Mouse (Mus musculus) cerebellum, postnatal 4 days (tissue): ENCODE data around the gene Mafg.

ENCODE experiments used
- DNase-seq, 2 experiments: peaks; one replicate each; pipeline ENCODE4 v3.0.0; 2022; ENCODE audit warnings: low spot score in 2 of 2, mixed read lengths in 1 of 2

Gene Mafg

DNA sequence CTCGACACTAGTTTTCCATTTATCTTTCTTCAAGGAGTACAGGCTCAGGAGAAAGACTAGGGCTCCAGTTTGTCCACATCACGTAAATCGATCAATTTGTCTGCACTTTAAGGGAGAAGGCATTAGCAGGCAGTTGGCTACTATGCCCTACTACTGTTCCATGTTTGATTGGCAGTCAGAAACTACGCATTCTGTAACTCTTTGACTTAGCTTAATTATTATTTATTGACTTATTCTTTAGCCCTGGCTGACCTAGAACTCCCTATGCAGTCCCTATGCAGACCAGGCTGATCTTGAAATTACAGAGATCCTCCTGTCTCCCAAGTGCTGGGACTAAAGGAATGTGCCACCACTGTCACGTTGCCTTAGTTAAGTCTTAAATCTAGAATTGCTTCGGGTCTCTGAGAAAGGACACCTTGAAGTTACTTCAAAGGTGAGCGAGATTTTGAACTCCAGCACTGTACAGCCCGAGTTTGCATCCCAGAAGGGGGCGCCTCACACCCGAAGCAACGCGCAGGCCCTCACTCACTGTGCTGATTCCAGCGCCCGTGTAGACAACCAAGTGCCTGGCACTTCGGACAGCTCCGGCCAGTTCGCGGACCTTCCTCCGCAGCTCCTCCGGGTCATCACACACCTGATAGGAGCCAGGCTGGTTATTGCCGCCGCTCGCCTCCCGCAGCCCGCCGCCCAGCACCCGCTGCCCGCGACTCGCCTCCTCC is 9.3 kb downstream of the Mafg start:
- DNase-seq: peak in 1 of 2 experiments; percentile 61

DNA sequence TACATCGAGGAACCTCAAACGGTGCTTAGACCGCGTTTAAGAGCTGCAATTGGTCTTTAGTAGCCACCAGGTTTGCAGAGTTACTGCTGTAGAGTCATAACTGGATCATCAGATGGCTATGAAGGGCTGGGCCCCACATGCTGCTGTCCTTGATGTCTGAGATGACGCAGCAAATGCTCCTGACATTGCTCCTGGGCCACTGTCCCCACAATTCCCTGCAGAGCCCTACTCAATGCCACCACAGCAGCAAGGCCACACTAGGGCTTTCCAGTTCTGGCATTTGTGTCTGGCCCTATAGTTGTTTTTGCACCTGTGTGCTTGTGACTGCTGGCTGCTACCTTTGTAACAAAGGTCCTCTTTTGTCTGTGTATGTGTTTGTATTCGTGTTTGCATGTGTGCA is 10.6 kb downstream of the Mafg start:
- DNase-seq: no peak

DNA sequence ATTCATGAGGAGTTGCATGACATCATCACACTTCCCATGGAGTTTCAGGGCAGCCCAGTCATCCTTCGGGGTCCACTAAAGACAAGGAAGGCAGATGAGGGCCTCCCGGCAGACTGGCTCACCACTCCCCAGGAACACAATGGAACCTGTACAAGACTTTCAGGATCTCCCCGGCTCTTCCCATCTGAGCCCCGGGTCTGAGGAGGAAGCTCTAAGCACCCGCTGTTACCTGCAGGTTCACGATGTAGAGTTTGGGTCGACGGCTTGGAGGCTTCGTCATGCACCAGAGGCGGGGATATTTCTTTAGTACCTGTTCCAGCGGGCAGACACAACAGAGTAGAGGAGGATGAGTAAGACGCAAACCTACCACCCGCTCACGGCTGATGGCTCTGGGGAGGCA is 13.2 kb downstream of the Mafg start:
- no peak for DNase-seq

DNA sequence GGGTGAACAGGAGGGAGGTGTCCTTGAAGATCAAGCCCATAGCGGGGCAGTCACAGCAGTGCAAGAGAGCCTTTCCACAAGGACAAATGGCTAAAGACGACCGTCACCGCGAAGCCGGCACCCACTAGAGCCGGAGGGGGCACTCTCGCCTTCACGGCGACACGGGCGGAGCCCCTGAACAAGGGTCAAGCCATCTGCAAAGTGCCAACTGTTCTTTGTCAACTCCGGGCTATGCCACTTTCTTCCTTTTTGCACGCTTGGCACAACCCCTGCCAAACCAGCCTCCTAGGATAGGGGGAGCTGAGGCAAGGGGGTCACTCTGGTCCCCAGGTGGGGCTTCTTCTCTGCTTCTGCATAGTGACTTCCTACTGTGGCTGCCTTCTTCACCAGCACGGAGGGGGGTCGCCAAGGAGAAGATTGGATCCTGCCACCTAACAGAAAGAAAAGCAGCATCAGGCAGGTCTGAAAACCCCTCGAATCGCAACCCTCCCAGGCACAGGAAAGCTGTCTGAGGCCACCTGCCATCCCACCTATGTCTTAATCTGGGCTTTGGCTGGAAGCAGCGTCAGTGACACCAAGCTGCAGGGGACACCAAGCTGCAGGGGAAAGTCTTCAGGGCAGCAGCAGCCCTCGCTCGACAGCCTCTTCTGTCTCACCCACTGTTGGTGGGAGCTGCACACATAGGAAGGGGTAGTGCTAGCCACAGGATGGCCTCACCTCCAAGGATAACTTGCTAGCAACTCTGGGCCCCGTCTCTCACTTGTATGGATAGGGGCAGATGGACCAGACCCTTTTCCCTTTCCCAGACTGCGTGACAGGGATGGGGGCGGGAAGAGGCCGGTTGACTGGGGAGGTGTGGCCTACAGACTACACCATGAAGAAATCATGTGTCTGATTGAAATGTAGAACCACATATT is 14.5 kb downstream of the Mafg start:
- no peak for DNase-seq

DNA sequence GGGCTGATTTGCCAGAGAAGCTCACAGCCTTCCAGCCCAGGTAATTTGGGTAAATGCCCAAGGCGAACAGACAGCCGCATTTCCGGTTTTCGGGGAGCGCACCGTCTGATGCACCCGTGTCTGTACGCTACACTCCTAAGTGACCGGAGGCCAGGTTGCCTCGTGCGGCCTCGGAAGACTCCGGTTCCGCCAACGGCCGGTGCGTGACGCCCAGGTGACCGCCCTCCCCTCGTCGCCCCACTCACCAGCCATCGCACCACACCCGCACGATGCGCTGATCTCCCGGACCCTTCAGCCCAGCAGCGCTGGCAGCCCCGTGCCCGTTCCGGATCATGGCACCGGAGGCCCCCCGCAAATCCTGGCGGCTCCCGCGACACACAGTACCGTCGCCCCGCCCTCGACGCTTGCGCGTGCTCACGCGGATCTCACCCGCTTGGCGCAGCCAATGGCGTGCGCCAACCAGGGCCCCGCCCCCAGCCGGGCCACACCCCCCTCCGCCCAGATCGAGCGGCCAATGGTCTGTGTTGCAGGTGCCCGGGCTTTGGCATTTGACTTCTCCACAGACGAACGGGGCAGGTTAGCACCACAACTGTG is 15.8 kb downstream of the Mafg start, which contains the start of gene Pcyt2:
Pcyt2 (minus strand) TSS at position 418 of the 594 bp plus-strand sequence.
- DNase-seq: peak; percentile 83 to 91

DNA sequence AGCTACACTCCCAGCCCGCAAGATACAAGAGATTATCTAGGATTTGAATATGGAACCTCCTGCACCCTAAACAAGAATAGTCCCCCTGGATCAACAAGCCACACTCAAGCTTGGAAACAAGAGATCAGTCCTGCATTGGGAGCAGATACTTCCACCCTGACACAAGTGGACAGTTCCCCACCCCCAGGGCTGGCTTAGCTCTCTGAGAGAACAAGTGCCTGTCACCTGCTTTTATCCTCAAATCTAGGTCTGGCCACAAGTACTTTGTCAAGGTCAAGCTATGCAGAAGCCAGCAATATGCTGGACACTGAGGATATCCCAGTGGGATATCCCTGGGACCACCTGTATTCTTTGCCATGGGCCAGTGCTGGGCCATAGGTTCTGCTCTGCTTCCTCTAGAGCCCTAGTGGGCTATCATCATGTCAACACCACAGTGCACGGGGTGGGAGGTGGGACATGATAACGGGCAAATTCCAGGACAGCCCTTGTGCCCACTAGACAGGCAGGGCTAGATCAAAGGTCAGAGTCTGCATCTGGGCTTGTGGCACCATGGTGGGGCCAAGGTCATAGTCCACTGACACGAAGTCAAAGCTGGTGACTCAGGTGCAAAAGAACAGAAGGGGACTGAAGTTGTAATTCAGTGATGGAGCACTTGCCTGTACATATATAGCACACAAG is 16.6 kb downstream of the Mafg start:
- DNase-seq: no peak

DNA sequence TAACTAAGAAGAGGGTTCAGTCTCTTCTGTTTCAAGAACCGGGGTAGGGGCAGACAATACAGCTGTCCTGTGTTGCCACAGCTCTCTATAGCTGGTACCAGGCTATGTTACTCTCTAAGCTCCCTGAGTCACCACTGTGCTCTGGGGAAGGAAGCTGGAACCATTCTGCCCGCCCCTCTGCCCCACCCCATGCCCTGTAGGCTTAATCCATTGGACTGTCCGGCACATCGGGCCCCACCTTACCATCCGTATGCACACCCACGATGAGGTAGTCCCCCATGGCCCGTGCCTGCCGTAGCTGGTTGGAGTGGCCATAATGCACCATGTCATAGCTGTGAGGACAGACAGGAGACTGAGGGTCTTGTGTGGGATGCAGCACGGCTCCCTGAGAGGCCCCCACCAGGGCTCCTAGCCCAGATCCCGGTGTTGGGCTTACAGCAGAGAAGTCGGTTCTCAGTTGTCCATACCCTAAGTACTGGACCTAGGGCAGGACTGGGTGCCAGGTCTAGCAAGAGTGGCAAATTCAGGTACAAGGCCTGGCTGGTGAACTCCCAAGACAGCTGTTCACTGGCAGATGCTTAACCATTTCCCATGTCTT is 17.7 kb downstream of the Mafg start:
- no peak for DNase-seq

DNA sequence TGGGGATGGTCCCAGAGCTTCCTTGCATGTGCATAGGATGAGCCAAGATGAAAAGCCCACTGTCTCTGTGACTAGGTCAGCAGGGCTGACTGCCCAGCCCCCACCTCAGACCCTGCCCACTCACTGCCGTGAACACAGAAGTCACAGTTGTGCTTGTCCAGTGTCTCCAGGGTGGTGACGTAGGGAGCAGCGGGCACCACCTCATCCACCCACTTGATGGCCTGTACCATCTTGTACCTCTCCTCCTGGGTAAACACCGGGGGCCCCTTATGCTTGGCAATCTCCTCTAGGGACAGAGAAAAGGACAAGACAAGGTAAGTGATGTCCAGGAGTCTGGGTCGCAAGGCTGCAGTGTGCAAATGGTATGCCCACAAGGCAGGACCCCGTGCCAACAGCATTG is 18.2 kb downstream of the Mafg start:
- no peak for DNase-seq

DNA sequence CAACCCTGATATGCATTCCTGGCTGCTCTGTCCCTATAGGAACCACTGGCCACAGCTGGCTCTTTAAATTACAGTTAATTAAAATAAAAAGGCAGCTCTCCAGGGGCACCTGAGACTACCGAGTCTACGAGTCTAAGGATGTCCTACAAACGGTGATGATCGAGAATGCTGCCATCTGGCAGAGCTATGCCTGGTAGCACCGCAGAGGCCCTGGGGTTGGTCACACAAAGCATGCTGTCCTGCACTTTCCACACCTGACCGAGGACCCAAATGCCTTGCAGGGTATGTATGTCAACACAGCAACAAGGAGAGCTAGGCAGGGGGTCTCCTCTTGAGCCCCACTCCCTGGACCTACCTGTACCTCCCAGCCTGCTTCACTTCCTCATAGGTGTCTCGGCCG is 19.4 kb downstream of the Mafg start:
- DNase-seq: no peak

DNA sequence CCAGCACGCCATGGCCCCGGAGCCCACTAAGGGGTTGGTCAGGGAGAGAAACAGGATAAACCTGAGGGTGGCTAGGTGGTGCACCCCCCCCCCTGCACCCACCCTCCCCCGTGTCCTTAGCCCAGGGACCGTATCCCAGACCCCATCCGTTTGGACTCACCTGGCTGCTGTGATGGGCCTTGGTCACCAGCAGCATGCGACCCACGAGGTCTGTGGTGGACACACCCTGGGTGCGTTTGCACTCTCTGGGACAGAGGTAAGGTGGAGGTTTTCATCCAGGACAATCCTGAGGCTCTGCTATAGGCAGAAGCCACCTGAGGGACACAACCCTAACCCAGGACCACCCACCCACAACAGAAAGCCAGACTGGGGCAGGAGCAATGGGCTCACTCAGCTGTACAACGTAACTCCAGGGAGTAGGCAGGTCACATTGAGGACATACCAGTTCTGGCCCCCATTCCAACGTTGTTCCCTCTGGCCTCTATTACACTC is 19.9 kb downstream of the Mafg start:
- no peak for DNase-seq

DNA sequence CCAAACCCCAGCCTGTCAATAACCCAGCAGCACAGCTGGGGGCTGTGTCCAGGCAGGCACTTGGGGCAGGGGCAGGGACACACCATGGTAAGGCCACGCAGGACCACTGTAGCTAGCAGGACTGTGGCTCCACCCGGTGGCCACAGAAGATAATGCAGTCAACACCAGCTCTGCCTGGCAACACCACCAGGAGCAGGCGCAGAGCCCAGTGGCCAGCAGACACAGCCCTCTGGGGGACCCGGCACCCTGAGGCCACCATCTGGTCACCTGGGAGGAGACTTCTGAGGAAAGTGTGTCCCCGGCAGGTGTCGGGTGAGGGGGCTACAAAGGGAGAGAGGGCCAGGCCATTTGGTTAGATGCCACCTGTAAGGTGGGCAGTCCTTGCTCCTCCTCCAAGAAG is 20.6 kb downstream of the Mafg start:
- peak; percentile 65 to 86 for DNase-seq

DNA sequence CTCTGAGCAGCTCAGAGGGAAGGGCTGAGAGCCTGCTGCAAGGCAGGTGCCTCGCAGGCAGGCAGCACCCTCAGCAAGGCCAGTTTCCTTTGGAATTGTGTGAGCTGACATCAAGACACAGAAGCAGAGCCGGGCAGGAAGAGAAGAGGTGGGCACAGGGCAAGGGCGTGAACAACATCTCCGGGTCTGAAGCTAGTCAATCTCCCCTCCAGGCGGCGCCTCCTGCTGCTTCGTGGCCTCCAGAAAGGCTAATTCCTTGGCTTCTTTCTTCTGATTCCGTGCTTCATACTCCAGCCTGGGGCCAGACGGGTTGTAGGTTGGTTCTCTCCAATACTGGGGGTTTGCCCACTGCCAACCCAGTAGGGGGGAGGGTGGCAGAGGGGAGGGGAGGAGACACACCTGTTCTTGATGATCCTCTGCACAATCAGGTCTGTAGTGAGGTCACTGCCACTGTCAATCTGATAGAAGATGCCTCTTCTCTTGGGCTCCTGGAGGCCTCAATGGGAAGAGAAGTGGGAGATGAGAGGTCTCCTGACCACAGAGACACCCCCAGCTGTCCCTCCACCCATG is 22.8 kb downstream of the Mafg start:
- no peak for DNase-seq

DNA sequence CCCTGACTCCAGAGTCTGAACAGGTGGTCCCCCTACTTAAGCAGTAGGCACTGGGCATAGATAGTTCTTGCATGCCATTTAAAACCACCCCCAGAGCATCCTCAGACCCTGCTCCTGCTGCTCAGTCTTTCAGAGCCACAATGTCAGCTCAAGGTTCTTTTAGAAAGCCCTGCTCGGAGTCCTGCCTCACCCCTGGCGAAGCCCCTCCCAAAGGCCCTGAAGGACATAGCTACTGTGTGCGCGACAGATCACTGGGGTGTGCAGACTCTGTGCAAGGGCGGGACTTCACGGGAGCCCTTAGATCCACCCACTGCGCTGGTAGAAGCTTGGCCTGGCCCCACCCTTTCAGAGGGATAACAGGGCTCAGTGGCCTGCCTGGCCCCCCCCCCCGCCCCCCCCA is 24.1 kb downstream of the Mafg start:
- no peak for DNase-seq

DNA sequence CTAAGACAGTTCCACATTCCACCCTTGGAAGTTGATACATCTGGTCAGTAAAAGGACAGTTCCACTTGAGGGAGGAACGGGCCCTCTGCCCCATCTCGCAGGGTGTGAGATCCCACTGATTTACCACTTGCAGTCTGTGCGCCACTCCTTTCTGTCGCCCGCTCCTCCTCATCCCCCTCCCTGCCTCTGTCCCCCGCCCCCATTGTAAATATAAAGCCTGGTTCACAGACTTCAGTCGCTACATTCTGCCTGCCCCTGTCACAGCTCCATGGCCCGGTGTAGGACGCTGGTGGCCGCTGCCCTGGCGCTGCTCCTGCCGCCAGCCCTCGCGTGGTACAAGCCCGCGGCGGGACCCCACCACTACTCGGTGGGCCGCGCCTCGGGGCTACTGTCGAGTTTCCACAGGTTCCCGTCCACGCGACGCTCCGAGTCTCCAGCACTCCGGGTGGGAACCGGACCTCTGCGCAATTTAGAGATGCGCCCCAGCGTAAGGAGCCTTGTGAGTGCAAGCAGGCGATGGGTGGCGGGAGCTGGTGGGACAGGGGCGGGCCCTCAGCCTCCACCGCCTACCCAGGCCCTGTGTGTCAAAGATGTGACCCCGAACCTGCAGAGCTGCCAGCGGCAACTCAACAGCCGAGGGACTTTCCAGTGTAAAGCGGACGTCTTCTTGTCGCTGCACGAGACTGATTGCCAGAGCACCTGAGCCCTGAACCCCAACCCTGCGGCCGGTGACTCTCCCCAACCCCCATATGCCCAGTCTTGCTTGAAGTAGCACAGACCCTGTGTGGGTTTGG is 25.0 kb downstream of the Mafg start, which contains the start of gene Npb:
Npb (plus strand) TSS at position 237 of the 794 bp plus-strand sequence.
- no peak for DNase-seq

DNA sequence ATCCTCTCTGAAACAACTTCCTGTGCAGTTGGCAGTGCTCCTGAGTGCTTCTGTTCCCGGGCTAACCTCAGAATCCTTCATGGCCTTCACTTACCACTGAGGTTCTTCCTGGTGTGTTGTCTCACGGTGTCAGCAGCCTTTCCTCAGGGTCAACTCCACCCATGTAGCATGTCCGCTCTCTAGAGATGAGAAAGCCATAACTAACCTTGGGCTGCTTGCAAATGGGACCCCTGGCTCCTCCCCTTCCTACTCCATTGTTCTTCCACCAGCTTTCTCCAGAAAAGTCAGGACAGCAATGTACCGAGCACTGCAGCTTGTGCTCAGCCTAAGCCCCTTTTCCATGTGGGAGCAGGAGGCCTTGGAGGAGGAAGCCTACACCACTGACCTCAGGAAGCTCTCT is 26.6 kb downstream of the Mafg start:
- no peak for DNase-seq

DNA sequence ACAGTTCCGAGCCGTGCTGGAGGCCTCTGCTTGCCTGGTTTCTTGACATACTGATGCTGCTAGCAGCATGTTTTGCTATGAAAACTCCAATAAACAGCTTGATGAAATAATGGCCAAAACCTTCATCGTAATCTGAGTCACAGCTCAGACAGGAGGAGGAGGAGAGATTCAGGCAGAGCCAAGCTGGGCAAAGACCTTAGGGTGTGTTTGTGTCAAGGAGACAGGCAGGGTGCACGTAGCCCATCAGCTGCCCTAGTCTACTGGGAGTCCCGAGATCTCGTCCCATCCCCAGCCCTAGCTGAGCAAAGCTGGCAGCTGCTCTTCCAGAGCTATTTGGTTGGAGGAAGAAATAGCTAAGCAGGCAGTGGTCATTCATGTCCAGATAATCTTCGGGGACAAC is 27.7 kb downstream of the Mafg start:
- no peak for DNase-seq

DNA sequence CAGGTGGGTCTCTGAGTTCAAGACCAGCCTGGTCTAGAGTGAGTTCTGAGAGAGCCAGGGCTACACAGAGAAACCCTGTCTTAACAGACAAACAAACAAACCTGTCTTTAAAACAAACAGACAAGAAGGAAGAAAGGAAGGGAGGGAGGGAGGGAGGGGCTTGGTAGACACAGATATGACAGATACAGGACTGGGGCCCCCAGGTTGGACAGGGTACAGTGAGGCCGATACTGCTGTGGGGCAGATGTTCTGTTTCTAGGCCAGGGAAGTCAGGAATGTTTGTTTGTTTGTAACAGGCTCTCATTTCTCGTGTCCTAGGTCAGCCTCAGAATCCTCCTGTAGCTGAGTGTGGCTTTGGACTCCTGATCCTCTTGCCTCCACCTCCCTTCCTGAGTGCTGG is 29.9 kb downstream of the Mafg start:
- DNase-seq: no peak

DNA sequence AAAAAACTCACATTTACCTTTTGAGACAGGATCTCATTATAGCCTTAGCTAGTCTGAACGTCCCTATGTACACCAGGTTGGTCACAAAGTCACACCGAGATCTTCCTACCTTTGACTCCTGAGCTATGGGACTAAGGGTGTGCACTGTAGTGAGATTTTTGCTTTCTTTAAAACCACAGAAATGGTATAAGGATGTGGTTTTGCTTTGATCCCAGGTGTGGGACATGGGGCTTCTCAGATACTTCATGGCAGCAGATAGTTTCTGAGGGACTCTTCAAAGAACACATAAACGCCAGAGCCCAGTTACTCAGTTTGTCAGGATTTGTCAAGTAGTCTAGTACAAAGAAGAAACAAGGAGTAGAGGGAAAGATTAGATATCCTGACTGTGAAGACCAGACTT is 32.7 kb downstream of the Mafg start:
- no peak for DNase-seq

DNA sequence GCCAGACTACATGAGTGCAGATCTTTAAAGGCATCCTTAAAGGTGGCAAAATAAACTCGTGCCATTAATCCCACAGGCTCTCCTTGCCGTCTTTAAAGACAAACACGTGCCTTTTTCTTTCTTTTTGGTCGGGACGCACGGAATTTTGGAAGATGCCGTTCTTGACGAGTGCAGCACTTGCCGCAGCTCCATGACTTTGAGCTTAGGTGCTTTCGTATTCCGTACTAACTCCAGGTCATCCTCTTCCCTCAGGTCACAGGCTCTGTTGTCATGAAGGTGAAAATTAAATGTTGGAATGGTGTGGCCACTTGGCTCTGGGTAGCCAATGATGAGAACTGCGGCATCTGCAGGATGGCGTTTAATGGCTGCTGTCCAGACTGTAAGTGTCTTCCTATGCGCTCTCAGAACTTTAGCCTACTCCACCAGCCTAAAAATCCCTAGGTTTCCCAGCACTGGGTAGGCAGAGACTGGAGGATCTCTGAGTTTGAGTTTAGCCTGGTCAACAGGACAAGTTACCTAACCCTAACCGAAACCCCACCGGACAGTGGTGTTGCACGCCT is 34.3 kb downstream of the Mafg start:
- DNase-seq: no peak
